Mouse (Mus musculus) thymus, postnatal 10 days (tissue): ENCODE results near the gene Mtfr2.

Source experiments
- DNase-seq, 2 experiments: peaks; one replicate each; pipeline ENCODE4 v3.0.0; 2021; ENCODE audit warnings: low spot score in 2 of 2

Mtfr2 gene

GRCm38 (mm10) chr10:20347285-20348214, at the start of gene Mtfr2:
TSS of gene Mtfr2 (plus strand) at chr10:20347770.
- peak; percentile 90 to 95 for DNase-seq

DNA sequence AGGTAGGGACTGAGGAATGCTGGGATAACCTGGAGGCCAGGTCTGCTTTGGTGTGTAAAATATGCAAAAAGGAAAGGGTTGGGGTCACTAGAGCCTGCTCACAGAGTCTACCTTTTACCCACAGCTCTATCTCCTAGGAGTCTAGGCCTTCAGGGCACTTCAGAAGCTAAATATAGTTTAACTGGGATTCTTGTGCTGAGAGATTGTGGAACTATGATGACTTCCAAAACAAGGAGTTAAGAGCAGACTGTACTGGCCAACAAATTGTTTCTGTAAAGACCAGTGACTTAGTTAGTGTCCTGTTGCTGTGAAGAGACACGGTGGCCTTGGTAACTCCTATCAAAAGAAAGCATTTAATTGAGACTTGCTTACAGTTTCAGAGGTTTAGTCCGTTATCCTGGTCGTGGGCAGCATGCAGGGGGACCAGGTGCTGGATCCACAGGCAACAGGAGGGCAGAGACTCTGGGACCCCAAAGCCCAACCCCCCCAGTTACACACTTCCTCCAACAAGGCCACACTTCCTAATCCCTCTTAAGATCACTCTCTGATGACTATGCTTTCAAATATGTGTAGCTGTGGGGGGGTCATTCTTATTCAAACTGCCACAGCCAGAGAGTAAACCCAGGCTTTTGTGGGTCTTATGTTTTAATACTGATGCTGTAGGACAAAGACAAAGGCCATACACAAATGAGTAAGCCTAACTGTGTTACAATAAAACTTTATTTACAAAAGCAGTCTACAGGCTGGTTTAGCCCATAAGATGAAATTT, 49.2 kb upstream of the Mtfr2 start:
- DNase-seq: no peak

DNA sequence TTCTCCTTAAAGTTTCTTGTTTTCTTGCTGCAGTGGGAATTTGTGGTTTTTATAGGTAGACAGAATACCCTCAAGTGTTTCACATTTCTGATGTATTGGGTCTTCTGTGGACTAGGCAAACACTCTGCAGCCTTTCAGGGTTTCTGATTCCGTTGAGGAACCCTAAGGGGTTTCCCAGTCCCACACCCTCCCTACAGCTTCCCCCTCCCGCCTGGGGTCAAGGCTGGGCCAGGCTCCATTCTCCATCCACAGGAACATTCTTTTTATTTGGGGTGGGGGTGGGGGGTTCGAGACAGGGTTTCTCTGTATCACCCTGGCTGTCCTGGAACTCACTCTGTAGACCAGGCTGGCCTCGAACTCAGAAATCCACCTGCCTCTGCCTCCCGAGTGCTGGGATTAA, 48.5 kb upstream of the Mtfr2 start:
- no peak for DNase-seq

- peak in 1 of 2 experiments; percentile 8 for DNase-seq
Measured at GRCm38 (mm10) chr10:20310969-20311769, 36.4 kb upstream of the Mtfr2 start.

GRCm38 (mm10) chr10:20311918-20312735, 35.4 kb upstream of the Mtfr2 start, which contains the start of gene Bclaf1:
TSS of gene Bclaf1 (plus strand) at chr10:20312469.
- peak; percentile 100 for DNase-seq

DNA sequence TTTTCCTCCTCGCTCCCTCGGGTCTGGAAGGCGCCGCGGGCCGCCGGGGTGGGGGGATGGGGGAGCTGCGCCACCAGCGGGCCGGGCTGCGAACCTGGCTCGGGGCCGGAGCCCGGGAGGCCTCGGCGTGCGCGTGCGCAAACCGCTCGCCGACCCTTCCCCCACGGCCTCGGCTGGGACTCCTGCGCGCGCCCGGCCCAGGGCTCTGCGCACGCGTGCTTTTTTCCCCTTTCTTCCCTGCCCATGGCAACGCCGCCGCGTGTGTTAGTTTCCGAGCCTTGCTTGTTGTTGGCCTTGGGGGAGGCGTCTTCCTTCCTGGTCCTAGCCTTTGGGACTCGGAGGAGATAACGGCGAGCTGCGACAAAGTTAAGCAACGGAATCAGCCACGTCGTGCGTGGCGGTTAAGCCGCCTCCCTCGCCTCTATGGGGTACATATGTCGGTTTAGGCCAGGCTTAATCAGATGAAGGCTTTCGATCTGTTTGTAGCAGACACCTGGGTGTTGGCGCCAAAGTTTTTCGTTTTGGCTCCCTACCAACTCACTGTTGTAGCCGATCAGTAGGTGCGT, 34.8 kb upstream of the Mtfr2 start:
- DNase-seq: peak; percentile 86 to 90

DNA sequence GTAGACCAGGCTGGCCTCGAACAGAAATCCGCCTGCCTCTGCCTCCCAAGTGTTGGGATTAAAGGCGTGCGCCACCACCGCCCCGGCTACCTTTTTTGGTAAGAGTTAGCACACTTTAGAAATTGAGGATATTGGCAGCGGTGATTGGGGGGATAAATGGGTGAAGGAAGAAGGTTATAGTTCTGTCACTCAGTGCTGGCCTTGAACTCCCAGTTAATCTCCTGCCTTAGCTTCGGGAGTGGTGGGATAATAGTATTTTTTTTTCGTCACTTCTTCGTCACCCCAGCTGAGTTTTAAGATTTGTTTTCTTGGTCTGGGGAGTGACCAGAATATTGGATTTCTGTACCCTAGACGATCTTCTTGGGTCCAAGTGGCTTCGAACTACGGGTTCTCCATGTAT, 34.1 kb upstream of the Mtfr2 start:
- peak in 1 of 2 experiments; percentile 9 for DNase-seq

- DNase-seq: no peak
Measured at GRCm38 (mm10) chr10:20313941-20314340, 33.6 kb upstream of the Mtfr2 start.

- peak in 1 of 2 experiments; percentile 20 for DNase-seq
Measured at GRCm38 (mm10) chr10:20314797-20315196, 32.8 kb upstream of the Mtfr2 start.

DNA sequence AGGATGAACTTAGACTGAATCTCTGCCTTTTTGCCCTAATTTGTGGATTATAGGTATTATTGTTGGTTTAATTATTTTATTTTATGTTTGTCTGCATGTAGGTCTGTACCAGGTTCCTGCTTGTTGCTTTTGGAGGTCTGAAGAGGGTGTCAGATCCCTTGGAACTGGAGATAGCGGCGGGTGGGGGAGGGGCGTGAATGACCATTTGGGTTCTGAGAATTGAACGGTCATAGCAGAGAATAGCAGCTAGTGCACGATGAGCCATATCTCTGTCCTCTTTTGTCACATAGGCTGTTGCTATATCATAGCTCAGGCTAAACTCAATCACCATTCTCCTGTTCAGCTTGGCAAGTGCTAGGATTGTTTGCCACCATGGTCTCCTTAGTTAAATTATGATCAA, 30.1 kb upstream of the Mtfr2 start:
- DNase-seq: no peak

DNA sequence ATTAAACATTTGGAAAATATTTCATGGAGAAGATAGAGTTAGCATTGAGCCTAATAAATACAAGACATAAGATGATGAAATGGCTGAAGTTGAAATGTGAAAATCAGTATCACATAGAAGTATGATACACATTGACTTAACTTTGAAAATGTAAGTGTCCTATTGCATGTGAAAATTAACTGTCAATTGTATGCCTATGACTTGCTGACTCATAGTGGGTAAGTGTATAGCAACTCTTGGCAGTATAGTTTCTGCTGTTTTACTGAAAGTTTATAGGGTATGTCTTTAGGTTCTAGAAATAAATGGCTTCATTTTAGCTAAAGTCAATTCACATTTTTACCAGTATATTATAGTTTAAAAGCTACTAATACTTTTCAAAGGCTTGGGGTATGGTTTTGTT, 21.3 kb upstream of the Mtfr2 start:
- no peak for DNase-seq

DNA sequence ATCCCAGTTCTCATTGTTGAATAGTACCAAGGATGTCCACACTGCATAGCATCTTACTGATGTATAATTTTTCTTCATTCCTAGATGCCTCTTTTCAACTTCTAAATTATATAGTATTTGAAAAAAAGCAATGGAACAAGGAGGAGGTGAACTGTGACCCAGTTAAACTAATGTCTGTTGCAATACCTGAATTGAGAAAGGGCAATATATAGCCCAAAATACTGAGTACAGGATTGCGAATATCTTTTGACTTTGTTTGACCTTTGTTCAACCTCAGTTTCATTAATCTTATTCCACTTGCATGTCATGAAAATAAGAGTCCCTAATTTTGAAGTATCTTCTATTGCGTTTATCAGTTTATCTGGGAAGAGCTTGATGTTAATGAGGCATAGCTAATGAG, 16.3 kb upstream of the Mtfr2 start:
- no peak for DNase-seq

GRCm38 (mm10) chr10:20337872-20338271, 9.7 kb upstream of the Mtfr2 start:
- no peak for DNase-seq

DNA sequence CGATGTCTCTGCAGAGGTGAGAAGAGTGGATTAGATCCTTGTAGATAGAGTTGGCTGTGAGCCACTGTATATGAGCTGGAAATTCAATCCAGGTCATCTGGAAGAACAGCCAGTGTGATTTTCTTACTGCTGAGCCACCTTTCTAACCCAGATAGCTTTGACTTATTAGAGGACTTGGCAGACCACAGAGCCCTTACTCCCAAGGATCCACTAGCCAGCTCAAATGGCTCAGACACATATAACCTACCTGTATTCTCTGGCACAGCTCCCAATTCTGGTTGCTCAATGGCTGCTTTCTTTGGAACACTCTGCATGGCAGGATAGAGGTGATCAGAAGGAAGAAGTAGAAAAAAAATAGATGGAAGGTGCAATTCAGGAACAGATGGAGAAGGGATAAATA, 1.8 kb upstream of the Mtfr2 start:
- DNase-seq: no peak

GRCm38 (mm10) chr10:20348894-20349293, 1.3 kb downstream of the Mtfr2 start:
- DNase-seq: no peak

- DNase-seq: peak in 1 of 2 experiments; percentile 18
Measured at GRCm38 (mm10) chr10:20361542-20362449, 14.2 kb downstream of the Mtfr2 start.

- DNase-seq: no peak
Measured at GRCm38 (mm10) chr10:20362450-20363118, 15.0 kb downstream of the Mtfr2 start.

- peak in 1 of 2 experiments; percentile 13 for DNase-seq
Measured at GRCm38 (mm10) chr10:20372046-20372445, 24.5 kb downstream of the Mtfr2 start.

DNA sequence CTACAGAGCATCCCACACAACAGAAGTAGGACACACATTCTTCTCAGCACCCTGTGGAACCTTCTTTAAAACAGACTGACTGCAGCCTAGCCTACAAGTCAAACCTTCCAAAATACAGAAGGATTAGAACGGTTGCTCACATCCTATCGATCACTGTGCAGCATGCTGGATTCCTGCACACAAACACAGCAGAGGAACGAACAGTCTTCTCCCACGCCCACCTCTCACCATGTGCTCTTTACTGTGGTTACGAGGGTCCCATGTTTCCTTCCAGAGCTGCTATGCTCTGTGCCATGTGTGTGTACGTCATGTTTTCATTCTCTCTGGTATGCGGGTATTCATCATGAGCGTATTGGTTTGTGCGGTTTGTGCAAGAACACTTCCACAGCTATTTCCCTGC, 30.1 kb downstream of the Mtfr2 start:
- no peak for DNase-seq
